Mouse (Mus musculus) heart, postnatal 0 days (tissue): Measurements from ENCODE around the gene 9330161L09Rik.

Experiments
- CTCF ChIP-seq: IDR thresholded peaks from 2 replicates; pipeline ENCODE4 v1.5.1; 2016; ENCODE audit warnings: antibody characterized with exemption, control low read depth, low read depth
- EP300 ChIP-seq: IDR thresholded peaks from 2 replicates; pipeline ENCODE4 v1.6.1; 2016; ENCODE audit warnings: antibody characterized with exemption, low read depth

GRCm38 (mm10) chr12:103433986-103434731 is 26.5 kb upstream of the 9330161L09Rik start, which contains the start of gene Ifi27:
- TF ChIP-seq CTCF (no peak), EP300 (no peak)
